ENCODE assay signal across 8 mouse cellular contexts in the genomic region with DNA sequence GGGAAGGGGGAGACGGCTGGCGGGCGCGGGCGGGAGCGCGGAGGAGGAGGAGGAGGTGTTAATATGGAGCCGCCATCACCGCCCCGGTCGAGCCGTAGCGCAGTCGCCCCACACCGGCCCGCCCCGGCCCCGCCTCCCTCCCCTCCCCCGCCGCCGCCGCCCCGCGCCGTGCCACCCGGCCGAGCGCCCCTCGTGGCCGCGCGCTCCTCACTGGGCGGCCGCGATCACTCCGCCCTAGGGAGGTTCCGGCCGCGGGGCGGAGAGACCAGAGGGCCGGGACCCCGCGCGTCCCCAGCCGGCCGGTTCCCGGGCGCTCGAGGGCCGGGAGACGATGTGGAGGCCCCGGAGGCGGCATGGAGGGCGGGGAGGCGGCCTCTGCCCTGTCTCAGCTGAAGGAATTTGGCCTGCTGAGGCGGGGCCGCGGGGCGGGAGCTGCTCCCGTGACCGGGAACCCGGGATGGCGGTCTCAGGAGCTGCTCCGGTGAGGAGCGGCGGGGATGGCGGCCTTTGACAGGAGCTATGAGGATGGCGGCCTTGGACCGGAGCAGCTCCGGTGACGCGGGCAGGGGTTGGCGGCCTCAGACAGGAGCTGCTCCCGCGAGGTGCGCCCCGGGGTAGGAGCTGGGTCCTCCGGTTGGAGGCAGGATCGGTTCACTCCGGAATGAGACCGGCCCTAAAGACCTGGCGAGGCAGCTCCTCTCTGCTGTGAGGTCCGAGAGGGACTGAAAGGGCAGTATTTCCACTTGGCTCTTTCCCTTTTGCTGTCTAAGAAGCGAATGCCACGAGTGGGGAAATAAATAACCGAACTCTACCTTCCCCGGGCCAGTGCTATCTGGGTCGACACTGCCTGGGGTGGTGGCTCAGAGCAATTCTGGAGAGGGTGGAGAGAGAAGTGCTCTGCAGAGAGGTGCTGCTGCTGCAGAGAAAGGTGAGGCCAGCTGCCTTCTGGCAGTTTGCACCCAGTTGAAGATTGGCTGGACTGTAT. TPM values are rescaled to one million over a fixed set of nuclear protein-coding genes. Genes with fewer than 3 reads are reported as not detected.
DNase-seq lines count a peak whose midpoint lies in the region; ATAC-seq and TF ChIP-seq lines count a peak whose summit lies in the region.

A gene (minus strand): TSS at position 137 of the 985 bp plus-strand sequence.

- peaks cover 23% of the 10 kb centered on the region for H3K4me1 ChIP-seq in hindbrain, embryonic 10.5 days (replicated peaks)
- H3K4me1 ChIP-seq in lung, postnatal 0 days (ENCODE audit: insufficient read depth, low read depth, low read length) = no peaks in the 10 kb centered on the region; the same call in 1 of the 2 replicates

- peak; percentile 68 for ATAC-seq in frontal cortex, adult (ENCODE audit: low TSS enrichment)
- peak; percentile 87 for ATAC-seq in lung, postnatal 0 days

- DNase-seq in MEL-GATA-1-ER (ENCODE audit: extremely low read depth, low read depth) = peak; percentile 36
- DNase-seq in cerebellum, adult 8-10 months = peak; percentile 81
- peak; percentile 81 for DNase-seq in hindbrain, embryonic 10.5 days (ENCODE audit: low spot score)
- DNase-seq in layer of hippocampus, adult 9-11 months = peak; percentile 83
- DNase-seq in lung, postnatal 0 days (ENCODE audit: low spot score) = peak; percentile 92
- DNase-seq in ovary, postnatal 14 days (ENCODE audit: low spot score) = peak; percentile 74
- peak; percentile 73 for DNase-seq in thymus, postnatal 14 days

- peak within 1 kb of the TSS; percentile 89 for H3K9ac ChIP-seq in lung, postnatal 0 days (replicated peaks; ENCODE audit: low read depth)

- TF ChIP-seq EP300 in lung, postnatal 0 days (IDR thresholded peaks at IDR 0.05) = no peak

- H3K4me2 ChIP-seq in lung, postnatal 0 days (replicated peaks; ENCODE audit: low read depth, low read length) = peak within 1 kb of the TSS; percentile 95

- H3K27me3 ChIP-seq in hindbrain, embryonic 10.5 days (ENCODE audit: insufficient read depth, poor library complexity, severe bottlenecking) = no peaks in the 10 kb centered on the region
- H3K27me3 ChIP-seq in lung, postnatal 0 days (replicated peaks; ENCODE audit: insufficient read depth, low read length) = no peaks in the 10 kb centered on the region

- WGBS in hindbrain, embryonic 10.5 days = under 1% methylated on average over 69 of the region's 88 CpGs
- under 1% methylated on average over 47 of the region's 88 CpGs for WGBS in lung, postnatal 0 days

- TF ChIP-seq CTCF in lung, postnatal 0 days (IDR thresholded peaks at IDR 0.05) = peak; percentile 55

- no peaks in the 10 kb centered on the region for H3K36me3 ChIP-seq in hindbrain, embryonic 10.5 days
- no peaks in the 10 kb centered on the region for H3K36me3 ChIP-seq in lung, postnatal 0 days (ENCODE audit: insufficient read depth, low read length)

- peak within 1 kb of the TSS; percentile 97 for H3K27ac ChIP-seq in hindbrain, embryonic 10.5 days
- peak within 1 kb of the TSS; percentile 96 for H3K27ac ChIP-seq in lung, postnatal 0 days (ENCODE audit: low read length)

- no peaks in the 10 kb centered on the region for H3K9me3 ChIP-seq in hindbrain, embryonic 10.5 days
- H3K9me3 ChIP-seq in lung, postnatal 0 days (ENCODE audit: low read length) = no peaks in the 10 kb centered on the region

- peak within 1 kb of the TSS; percentile 78 for H3K4me3 ChIP-seq in hindbrain, embryonic 10.5 days
- peak within 1 kb of the TSS; percentile 86 for H3K4me3 ChIP-seq in lung, postnatal 0 days (ENCODE audit: low read depth, low read length)

RNA-seq across cellular contexts. Expression of the gene that starts here (rescaled TPM):
- 14.3 and 15.1 TPM in 2 replicates for polyA plus RNA-seq in hindbrain, embryonic 10.5 days (2016; fragmentation: Nextera tagmentation; extraction: Ambion mirVana)
- polyA plus RNA-seq in lung, postnatal 0 days (2015; fragmentation: Nextera tagmentation; extraction: Ambion mirVana) = 26.1 and 27.6 TPM in 2 replicates

Comparison
In these comparisons a context has a peak if more than half of its experiments do, and no peak if none do; other contexts are left out.
1. Peak in every context shown above with its lines: DNase-seq, ATAC-seq, H3K4me3 ChIP-seq and H3K27ac ChIP-seq.
2. DNase-seq: peak in every context shown above with its lines; median percentile 92 in lung, postnatal 0 days; 83 in layer of hippocampus, adult 9-11 months; 81 in cerebellum, adult 8-10 months; 81 in hindbrain, embryonic 10.5 days; 74 in ovary, postnatal 14 days; 73 in thymus, postnatal 14 days; 36 in MEL-GATA-1-ER.